Mouse (Mus musculus): ENCODE results near the gene Fetub. TPM values are rescaled to one million over a fixed set of nuclear protein-coding genes. Genes with fewer than 3 reads are reported as not detected.

Gene Fetub
- polyA plus RNA-seq, 1 experiment from 2014 or later: not detected

DNA sequence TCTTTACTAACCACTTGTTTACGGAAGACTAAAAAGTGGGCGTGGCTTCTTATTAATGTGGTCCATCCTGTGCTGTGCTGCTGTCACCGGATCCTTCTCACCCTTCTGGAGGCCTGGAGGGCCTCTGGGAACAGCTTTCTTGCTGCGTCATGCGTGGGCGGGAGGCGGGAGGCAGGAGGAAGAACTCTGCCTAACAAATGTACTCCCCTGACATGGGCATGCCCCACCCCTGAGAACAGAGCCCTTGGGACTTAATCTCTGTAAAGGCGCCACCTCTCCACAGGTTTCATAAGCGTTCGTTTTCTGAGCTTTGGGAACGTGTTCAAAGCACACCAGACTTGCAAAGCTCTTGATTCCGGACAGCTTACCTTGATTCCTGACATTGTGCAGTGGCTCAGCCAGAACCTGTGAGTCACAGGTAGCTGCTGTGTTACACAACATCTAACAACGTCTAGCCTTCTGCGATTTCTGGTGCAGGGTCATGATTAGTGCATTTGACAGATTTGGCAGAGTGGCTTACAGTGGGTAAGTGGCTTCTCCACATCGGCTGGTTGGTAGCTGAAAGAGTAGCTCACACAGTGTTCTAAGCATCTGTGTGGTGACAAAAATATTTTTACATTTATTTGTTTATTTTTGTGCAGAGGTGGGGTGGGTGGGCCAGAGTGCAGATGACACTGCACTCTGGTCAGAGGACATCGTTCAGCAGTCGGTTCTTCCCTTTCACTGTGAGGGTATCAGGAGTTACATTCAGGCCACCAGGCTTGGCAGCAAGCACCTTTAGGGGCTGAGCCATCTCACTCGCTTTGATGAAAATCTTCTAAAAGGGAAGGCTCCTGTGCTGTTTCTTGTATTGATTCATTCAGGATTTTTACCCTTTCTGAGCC is 2.1 kb downstream of the Fetub start:
- Histone ChIP-seq H3K4me1 (ENCODE audit: control insufficient read depth, insufficient read depth, low read length) (no peaks in the 10 kb centered on the region), H3K9ac (ENCODE audit: low read depth, low read length) (no peak overlapping the region), H3K4me2 (ENCODE audit: low read length) (no peak overlapping the region), H3K9me3 (replicated peaks; ENCODE audit: control insufficient read depth, low read length, poor library complexity, severe bottlenecking) (0 out of 2 replicates have a peak, but pooled peaks cover 3% of the 10 kb centered on the region), H3K27ac (ENCODE audit: low read length) (no peak overlapping the region), H3K36me3 (ENCODE audit: control insufficient read depth, insufficient read depth, low read length) (no peaks in the 10 kb centered on the region), H3K27me3 (ENCODE audit: control insufficient read depth, insufficient read depth, low read depth, low read length) (no peaks in the 10 kb centered on the region), H3K4me3 (ENCODE audit: low read depth, low read length) (no peak overlapping the region)
- WGBS: 66% methylated on average over 18 of the region's 18 CpGs
- ATAC-seq: no peak

DNA sequence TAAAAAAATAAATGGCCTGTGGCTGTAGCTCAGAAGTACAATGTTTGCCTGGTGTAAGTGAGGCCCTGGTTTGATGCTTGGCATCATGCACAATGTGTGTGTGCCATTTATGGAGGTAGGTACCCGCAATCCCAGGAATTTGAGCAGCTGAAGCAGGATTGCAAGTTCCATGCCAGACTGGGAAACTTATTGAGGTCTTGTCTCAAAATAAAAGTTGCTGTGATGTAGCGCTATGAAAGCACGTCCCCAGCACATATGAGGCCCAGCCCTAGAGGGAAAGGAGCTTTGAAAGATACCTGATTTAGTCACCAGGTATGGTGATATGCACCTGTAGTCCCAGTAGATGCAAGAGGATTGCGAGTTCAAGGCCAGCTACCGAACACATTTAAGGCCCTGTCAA is 3.6 kb downstream of the Fetub start:
- Histone ChIP-seq H3K4me2 (ENCODE audit: low read length) (no peak overlapping the region), H3K27ac (ENCODE audit: low read length) (no peak overlapping the region), H3K27me3 (ENCODE audit: control insufficient read depth, insufficient read depth, low read depth, low read length) (no peaks in the 10 kb centered on the region), H3K9ac (ENCODE audit: low read depth, low read length) (no peak overlapping the region), H3K4me3 (ENCODE audit: low read depth, low read length) (no peak overlapping the region), H3K4me1 (ENCODE audit: control insufficient read depth, insufficient read depth, low read length) (no peaks in the 10 kb centered on the region), H3K36me3 (ENCODE audit: control insufficient read depth, insufficient read depth, low read length) (no peaks in the 10 kb centered on the region), H3K9me3 (replicated peaks; ENCODE audit: control insufficient read depth, low read length, poor library complexity, severe bottlenecking) (no peaks in the 10 kb centered on the region)
- ATAC-seq: no peak
- WGBS: 95% methylated on average over 5 of the region's 5 CpGs

DNA sequence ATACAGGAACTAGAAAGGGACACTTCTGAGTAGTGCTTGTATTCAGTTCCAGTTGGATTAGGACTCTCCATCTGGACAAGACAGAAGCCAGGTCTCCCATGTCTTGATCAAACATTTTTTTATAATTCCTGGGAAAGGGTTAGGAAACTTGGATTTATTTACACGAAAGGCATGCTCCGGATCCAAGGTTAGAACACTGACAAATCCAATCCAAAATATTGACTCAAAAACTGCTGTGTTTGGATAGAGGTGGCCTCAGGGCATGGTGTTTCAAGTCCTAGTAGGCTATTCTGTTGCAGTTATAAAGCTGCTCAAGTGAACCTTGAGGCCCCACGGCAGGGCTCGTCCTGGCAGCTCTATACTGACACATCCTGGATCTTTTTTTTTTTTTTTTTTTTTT is 4.3 kb downstream of the Fetub start:
- Histone ChIP-seq H3K9me3 (replicated peaks; ENCODE audit: control insufficient read depth, low read length, poor library complexity, severe bottlenecking) (no peaks in the 10 kb centered on the region), H3K36me3 (ENCODE audit: control insufficient read depth, insufficient read depth, low read length) (no peaks in the 10 kb centered on the region), H3K27ac (ENCODE audit: low read length) (no peak overlapping the region), H3K4me1 (ENCODE audit: control insufficient read depth, insufficient read depth, low read length) (no peaks in the 10 kb centered on the region), H3K9ac (ENCODE audit: low read depth, low read length) (no peak overlapping the region), H3K4me2 (ENCODE audit: low read length) (no peak overlapping the region), H3K4me3 (ENCODE audit: low read depth, low read length) (no peak overlapping the region), H3K27me3 (ENCODE audit: control insufficient read depth, insufficient read depth, low read depth, low read length) (no peaks in the 10 kb centered on the region)
- WGBS: 89% methylated on average over 4 of the region's 4 CpGs
- ATAC-seq: no peak

DNA sequence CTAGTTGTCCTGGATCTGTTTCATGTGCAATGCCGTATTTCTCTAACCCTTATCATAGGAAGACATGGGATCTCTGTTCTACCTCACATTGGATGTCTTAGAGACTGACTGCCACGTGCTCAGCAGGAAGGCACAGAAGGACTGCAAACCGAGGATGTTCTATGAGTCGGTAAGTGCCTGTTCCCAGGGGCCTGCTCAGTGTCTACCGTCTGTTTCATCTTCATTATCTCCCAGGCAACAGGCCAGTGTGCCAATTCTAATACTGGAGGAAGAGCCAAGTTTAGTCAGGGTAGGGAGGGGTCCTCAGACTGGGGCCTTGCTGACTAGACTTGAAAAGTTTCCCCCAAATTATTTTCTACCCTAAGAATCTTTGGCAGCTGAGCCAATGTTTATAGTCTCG is 11.4 kb downstream of the Fetub start:
- 72% methylated on average over 6 of the region's 6 CpGs for WGBS
- Histone ChIP-seq H3K4me1 (ENCODE audit: control insufficient read depth, insufficient read depth, low read length) (no peaks in the 10 kb centered on the region), H3K4me3 (ENCODE audit: low read depth, low read length) (no peak overlapping the region), H3K27ac (ENCODE audit: low read length) (no peak overlapping the region), H3K4me2 (ENCODE audit: low read length) (no peak overlapping the region), H3K27me3 (ENCODE audit: control insufficient read depth, insufficient read depth, low read depth, low read length) (no peaks in the 10 kb centered on the region), H3K9me3 (replicated peaks; ENCODE audit: control insufficient read depth, low read length, poor library complexity, severe bottlenecking) (no peaks in the 10 kb centered on the region), H3K9ac (ENCODE audit: low read depth, low read length) (no peak overlapping the region), H3K36me3 (ENCODE audit: control insufficient read depth, insufficient read depth, low read length) (no peaks in the 10 kb centered on the region)
- ATAC-seq: no peak

DNA sequence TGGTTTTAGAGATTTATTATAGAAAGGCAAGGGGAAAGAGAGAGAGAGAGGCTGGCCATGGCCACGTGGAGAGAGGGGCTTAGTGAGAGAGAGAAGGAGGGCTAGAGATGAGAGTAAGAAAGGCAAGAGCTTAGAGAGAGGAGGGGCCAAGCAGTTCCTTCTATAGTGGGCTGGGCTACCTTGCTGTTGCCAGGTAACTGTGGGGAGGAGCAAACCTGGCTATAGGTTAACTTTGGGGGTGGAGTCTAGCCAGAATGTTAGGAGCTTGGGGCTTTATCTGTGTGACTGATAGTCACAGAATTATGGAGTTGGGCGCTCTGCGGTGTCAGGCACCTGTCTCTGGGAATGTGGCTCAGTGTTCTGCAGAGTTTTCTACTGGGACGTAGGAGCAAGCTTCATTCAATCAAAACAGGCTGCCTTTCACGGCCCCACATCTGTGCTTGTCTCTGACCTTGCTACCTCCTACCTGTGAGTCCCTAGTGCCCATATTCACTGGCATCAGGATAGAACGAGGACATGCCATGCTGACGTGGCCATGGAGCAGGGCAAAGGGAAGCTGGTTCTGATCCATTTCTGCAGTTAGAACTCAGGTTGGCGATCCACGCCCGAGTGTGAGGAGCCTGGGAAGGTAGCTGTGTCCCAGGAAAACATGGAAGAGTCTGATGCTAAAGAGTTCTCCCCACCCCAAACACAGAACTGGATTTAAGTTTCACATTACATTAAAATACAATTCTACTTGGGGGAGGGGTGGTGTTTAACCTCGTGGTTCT is 13.5 kb downstream of the Fetub start:
- Histone ChIP-seq H3K36me3 (ENCODE audit: control insufficient read depth, insufficient read depth, low read length) (no peaks in the 10 kb centered on the region), H3K27ac (ENCODE audit: low read length) (no peak overlapping the region), H3K4me3 (ENCODE audit: low read depth, low read length) (no peak overlapping the region), H3K9me3 (replicated peaks; ENCODE audit: control insufficient read depth, low read length, poor library complexity, severe bottlenecking) (no peaks in the 10 kb centered on the region), H3K4me1 (ENCODE audit: control insufficient read depth, insufficient read depth, low read length) (no peaks in the 10 kb centered on the region), H3K9ac (ENCODE audit: low read depth, low read length) (no peak overlapping the region), H3K4me2 (ENCODE audit: low read length) (no peak overlapping the region), H3K27me3 (ENCODE audit: control insufficient read depth, insufficient read depth, low read depth, low read length) (no peaks in the 10 kb centered on the region)
- 82% methylated on average over 11 of the region's 11 CpGs for WGBS
- ATAC-seq: no peak

DNA sequence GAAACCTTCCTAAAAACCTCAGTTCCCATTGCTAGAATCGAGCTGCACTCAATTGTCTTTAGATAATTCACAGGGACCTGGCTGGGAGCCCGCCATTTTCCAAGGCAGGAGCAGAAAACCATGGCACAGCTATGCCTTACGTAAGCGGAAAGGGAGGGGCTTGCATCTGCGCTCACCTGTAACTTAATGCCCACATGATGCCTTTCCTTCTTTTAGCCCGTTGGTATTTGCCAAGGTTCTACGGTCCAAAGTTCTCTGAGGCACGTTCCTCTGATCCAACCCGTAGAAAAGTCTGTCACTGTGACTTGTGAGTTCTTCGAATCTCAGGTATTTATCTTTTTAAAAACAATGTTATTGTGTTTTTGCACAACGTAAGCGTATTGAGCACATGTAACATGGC is 19.5 kb downstream of the Fetub start:
- H3K4me1 ChIP-seq (ENCODE audit: control insufficient read depth, insufficient read depth, low read length): no peaks in the 10 kb centered on the region
- no peaks in the 10 kb centered on the region for H3K36me3 ChIP-seq (ENCODE audit: control insufficient read depth, insufficient read depth, low read length)
- H3K9me3 ChIP-seq (replicated peaks; ENCODE audit: control insufficient read depth, low read length, poor library complexity, severe bottlenecking): no peaks in the 10 kb centered on the region
- H3K27ac ChIP-seq (ENCODE audit: low read length): no peak overlapping the region
- H3K9ac ChIP-seq (ENCODE audit: low read depth, low read length): no peak overlapping the region
- 93% methylated on average over 12 of the region's 12 CpGs for WGBS
- ATAC-seq: no peak
- no peak overlapping the region for H3K4me3 ChIP-seq (ENCODE audit: low read depth, low read length)
- H3K27me3 ChIP-seq (ENCODE audit: control insufficient read depth, insufficient read depth, low read depth, low read length): no peaks in the 10 kb centered on the region
- H3K4me2 ChIP-seq (ENCODE audit: low read length): no peak overlapping the region

DNA sequence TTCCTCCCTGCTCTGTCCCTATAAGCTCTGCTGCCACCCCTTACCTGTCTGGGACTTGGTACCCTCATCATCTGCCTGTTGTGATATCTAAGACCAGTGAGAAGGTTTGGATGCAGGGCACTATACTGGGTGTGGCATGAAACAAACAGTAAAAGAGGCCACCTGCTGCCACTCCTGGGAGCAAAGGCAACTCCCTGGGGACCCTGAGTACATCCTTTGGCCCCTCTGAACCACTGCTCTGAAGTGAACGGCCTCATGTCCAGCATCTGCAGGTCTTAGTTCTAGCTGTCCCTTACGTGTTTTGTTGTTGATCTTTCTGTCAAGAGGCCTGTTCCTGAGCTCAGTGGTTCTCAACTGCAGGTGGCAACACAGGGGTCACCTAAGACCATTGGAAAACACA is 20.4 kb downstream of the Fetub start:
- no peaks in the 10 kb centered on the region for H3K9me3 ChIP-seq (replicated peaks; ENCODE audit: control insufficient read depth, low read length, poor library complexity, severe bottlenecking)
- 83% methylated on average over 2 of the region's 2 CpGs for WGBS
- H3K9ac ChIP-seq (ENCODE audit: low read depth, low read length): no peak overlapping the region
- H3K4me3 ChIP-seq (ENCODE audit: low read depth, low read length): no peak overlapping the region
- H3K27ac ChIP-seq (ENCODE audit: low read length): no peak overlapping the region
- no peaks in the 10 kb centered on the region for H3K36me3 ChIP-seq (ENCODE audit: control insufficient read depth, insufficient read depth, low read length)
- no peak overlapping the region for H3K4me2 ChIP-seq (ENCODE audit: low read length)
- ATAC-seq: no peak
- no peaks in the 10 kb centered on the region for H3K4me1 ChIP-seq (ENCODE audit: control insufficient read depth, insufficient read depth, low read length)
- no peaks in the 10 kb centered on the region for H3K27me3 ChIP-seq (ENCODE audit: control insufficient read depth, insufficient read depth, low read depth, low read length)

DNA sequence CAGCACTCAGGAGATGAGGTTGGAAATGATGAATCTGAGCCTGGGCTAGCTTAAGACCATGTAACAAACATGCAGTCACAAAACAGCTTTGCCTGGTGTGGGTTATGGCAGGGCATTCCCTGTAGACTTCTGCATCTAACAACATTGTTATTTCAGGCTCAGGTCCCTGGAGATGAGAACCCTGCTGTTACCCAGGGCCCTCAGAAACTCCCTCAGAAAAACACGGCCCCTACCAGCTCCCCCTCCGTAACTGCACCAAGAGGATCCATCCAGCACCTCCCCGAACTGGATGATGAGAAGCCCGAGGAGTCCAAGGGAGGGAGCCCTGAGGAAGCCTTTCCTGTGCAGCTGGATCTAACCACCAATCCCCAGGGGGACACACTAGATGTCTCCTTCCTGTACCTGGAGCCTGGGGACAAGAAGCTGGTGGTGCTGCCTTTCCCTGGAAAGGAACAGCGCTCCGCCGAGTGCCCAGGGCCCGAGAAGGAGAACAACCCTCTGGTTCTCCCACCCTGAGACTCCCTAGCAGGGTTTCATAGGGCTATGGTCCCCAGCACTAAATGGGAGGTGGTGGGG is 21.1 kb downstream of the Fetub start:
- no peaks in the 10 kb centered on the region for H3K36me3 ChIP-seq (ENCODE audit: control insufficient read depth, insufficient read depth, low read length)
- no peak overlapping the region for H3K4me3 ChIP-seq (ENCODE audit: low read depth, low read length)
- H3K9me3 ChIP-seq (replicated peaks; ENCODE audit: control insufficient read depth, low read length, poor library complexity, severe bottlenecking): no peaks in the 10 kb centered on the region
- no peak for ATAC-seq
- no peak overlapping the region for H3K9ac ChIP-seq (ENCODE audit: low read depth, low read length)
- no peak overlapping the region for H3K4me2 ChIP-seq (ENCODE audit: low read length)
- no peaks in the 10 kb centered on the region for H3K27me3 ChIP-seq (ENCODE audit: control insufficient read depth, insufficient read depth, low read depth, low read length)
- 85% methylated on average over 8 of the region's 8 CpGs for WGBS
- H3K27ac ChIP-seq (ENCODE audit: low read length): no peak overlapping the region
- no peaks in the 10 kb centered on the region for H3K4me1 ChIP-seq (ENCODE audit: control insufficient read depth, insufficient read depth, low read length)
